Mouse (Mus musculus) heart, postnatal 0 days (tissue): ENCODE data around the gene Rpl3. TPM values are rescaled to one million over a fixed set of nuclear protein-coding genes. Genes with fewer than 3 reads are reported as not detected.

Source experiments
- ATAC-seq: fragments of 200-750 bp; cut with Nextera tagmentation; 2 replicates; pipeline ENCODE4 v1.8.0; 2017; ENCODE audit warnings: low read depth, moderate number of reproducible peaks, moderate library complexity; ENCODE audit not compliant: insufficient read depth
- DNase-seq: peaks from one replicate; pipeline ENCODE4 v3.0.0-alpha.2; 2016; ENCODE audit warnings: low spot score
- H3K27ac ChIP-seq: fragments of 300-500 bp; sonication (generic); 2 replicates; pipeline ENCODE4 v1.5.1; 2014; ENCODE audit warnings: low read depth, mild to moderate bottlenecking
- H3K27me3 ChIP-seq: fragments of 300-500 bp; sonication (generic); 2 replicates; pipeline ENCODE4 v1.6.1; 2014; ENCODE audit warnings: low read length, mixed read lengths; ENCODE audit not compliant: control insufficient read depth, insufficient read depth
- H3K36me3 ChIP-seq: fragments of 300-500 bp; sonication (generic); replicated peaks from 2 replicates; pipeline ENCODE4 v1.6.1; 2014; ENCODE audit warnings: low read length, mixed read lengths; ENCODE audit not compliant: control insufficient read depth, insufficient read depth
- H3K4me1 ChIP-seq: fragments of 300-500 bp; sonication (generic); 2 replicates; pipeline ENCODE4 v1.6.1; 2014; ENCODE audit warnings: antibody characterized with exemption; ENCODE audit not compliant: control insufficient read depth, insufficient read depth
- H3K4me2 ChIP-seq: fragments of 300-500 bp; sonication (generic); 2 replicates; pipeline ENCODE4 v1.6.1; 2014; ENCODE audit warnings: low read depth, mild to moderate bottlenecking, low read length, moderate library complexity
- H3K4me3 ChIP-seq: fragments of 300-500 bp; sonication (generic); 2 replicates; pipeline ENCODE4 v1.5.1; 2014; ENCODE audit warnings: low read depth, low read length
- H3K9ac ChIP-seq: fragments of 300-500 bp; sonication (generic); replicated peaks from 2 replicates; pipeline ENCODE4 v1.6.1; 2014; ENCODE audit warnings: low read depth, low read length, mixed read lengths
- H3K9me3 ChIP-seq: fragments of 300-500 bp; sonication (generic); replicated peaks from 2 replicates; pipeline ENCODE4 v1.6.1; 2016; ENCODE audit warnings: low read length; ENCODE audit not compliant: control insufficient read depth
- CTCF ChIP-seq: IDR thresholded peaks from 2 replicates; pipeline ENCODE4 v1.5.1; 2016; ENCODE audit warnings: antibody characterized with exemption, control low read depth, low read depth
- EP300 ChIP-seq: IDR thresholded peaks from 2 replicates; pipeline ENCODE4 v1.6.1; 2016; ENCODE audit warnings: antibody characterized with exemption, low read depth
- WGBS: fragments of 180-500 bp; shearing (Covaris S2); extraction: QIAGEN DNeasy Blood & Tissue Kit; methylation state at CpG from one replicate; pipeline ENCODE4 v1.1.7; 2014; 5-methylcytosine and 5-hydroxymethylcytosine counted together
- polyA plus RNA-seq: library from polyadenylated mRNA; unstranded; fragments of >200 nt; fragmentation: Nextera tagmentation; extraction: Ambion mirVana; gene quantifications from 2 replicates; pipeline ENCODE4 v1.2.1, GENCODE M21; 2015
- total RNA-seq: library from RNA; depleted of rRNA; stranded (reverse); fragments of >200 nt; gene quantifications from 2 replicates; pipeline ENCODE4 v1.2.3, GENCODE M21; 2014; ENCODE audit warnings: low replicate concordance

Rpl3 gene
- total and polyA plus RNA-seq, 2 experiments from 2014 or later = 480 to 763 TPM

GRCm38 (mm10) chr15:80037255-80038109 lies 54.2 kb downstream of the Rpl3 start:
- Histone ChIP-seq H3K4me2 (no peak overlapping the region), H3K9ac (no peak overlapping the region), H3K4me1 (no peaks in the 10 kb centered on the region), H3K36me3 (no peaks in the 10 kb centered on the region), H3K9me3 (no peaks in the 10 kb centered on the region), H3K27me3 (no peaks in the 10 kb centered on the region), H3K27ac (peak overlapping the region; percentile 67), H3K4me3 (no peak overlapping the region)
- WGBS = 60% methylated on average over 11 of the region's 11 CpGs
- ATAC-seq = peak; percentile 70; the same call in 1 of the 2 replicates
- DNase-seq = no peak
- TF ChIP-seq CTCF = no peak
- no peak for TF ChIP-seq EP300

GRCm38 (mm10) chr15:80035341-80035885 lies 56.3 kb downstream of the Rpl3 start:
- no peak for ATAC-seq
- Histone ChIP-seq H3K9me3 (0 out of 2 replicates have a peak, but pooled peaks cover 3% of the 10 kb centered on the region), H3K4me3 (no peak overlapping the region), H3K4me2 (no peak overlapping the region), H3K27ac (no peak overlapping the region), H3K4me1 (no peaks in the 10 kb centered on the region), H3K9ac (no peak overlapping the region), H3K27me3 (no peaks in the 10 kb centered on the region), H3K36me3 (no peaks in the 10 kb centered on the region)
- TF ChIP-seq EP300 = no peak
- no peak for TF ChIP-seq CTCF
- 84% methylated on average over 6 of the region's 6 CpGs for WGBS
- no peak for DNase-seq

GRCm38 (mm10) chr15:80034913-80035312 lies 56.8 kb downstream of the Rpl3 start:
- no peak for DNase-seq
- no peak overlapping the region for H3K4me2 ChIP-seq

GRCm38 (mm10) chr15:80034366-80034765 lies 57.3 kb downstream of the Rpl3 start:
- Histone ChIP-seq H3K4me3 (no peak overlapping the region), H3K36me3 (no peaks in the 10 kb centered on the region), H3K4me1 (no peaks in the 10 kb centered on the region), H3K9me3 (0 out of 2 replicates have a peak, but pooled peaks cover 3% of the 10 kb centered on the region), H3K27me3 (no peaks in the 10 kb centered on the region), H3K4me2 (no peak overlapping the region), H3K27ac (no peak overlapping the region), H3K9ac (no peak overlapping the region)
- ATAC-seq (no peak), DNase-seq (no peak)
- TF ChIP-seq CTCF = no peak
- WGBS = 73% methylated on average over 7 of the region's 7 CpGs

More at GRCm38 (mm10) chr15:80034913-80035312, 56.8 kb downstream of the Rpl3 start:
- H3K27me3 ChIP-seq = no peaks in the 10 kb centered on the region
- H3K4me3 ChIP-seq = no peak overlapping the region
- H3K4me1 ChIP-seq = no peaks in the 10 kb centered on the region
- ATAC-seq = no peak
- H3K36me3 ChIP-seq = no peaks in the 10 kb centered on the region
- TF ChIP-seq EP300 (no peak), CTCF (no peak)
- 0 out of 2 replicates have a peak, but pooled peaks cover 3% of the 10 kb centered on the region for H3K9me3 ChIP-seq
- H3K27ac ChIP-seq = no peak overlapping the region
- no peak overlapping the region for H3K9ac ChIP-seq

DNA sequence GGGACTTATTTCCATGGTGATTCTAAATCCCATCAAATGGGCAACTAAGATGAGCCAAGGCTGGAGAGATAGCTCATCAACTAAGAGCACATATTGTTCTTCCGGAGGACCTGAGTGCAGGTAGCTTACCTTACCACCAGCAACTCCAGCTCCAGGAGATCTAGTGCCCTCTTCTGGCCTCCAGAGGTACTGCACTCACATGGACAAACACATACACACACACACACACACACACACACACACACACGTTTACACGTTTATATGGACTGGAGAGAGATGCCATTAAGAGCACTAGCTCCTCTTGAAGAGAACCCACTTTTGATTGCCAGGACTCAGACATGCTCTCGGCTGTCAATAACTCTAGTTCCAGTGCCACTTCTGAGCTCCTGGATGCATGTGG lies 60.5 kb downstream of the Rpl3 start:
- TF ChIP-seq CTCF (peak; percentile 26; the same call in 1 of the 2 replicates), EP300 (no peak)
- Histone ChIP-seq H3K36me3 (no peaks in the 10 kb centered on the region), H3K4me1 (peaks cover 13% of the 10 kb centered on the region), H3K4me3 (no peak overlapping the region), H3K9me3 (0 out of 2 replicates have a peak, but pooled peaks cover 3% of the 10 kb centered on the region), H3K9ac (no peak overlapping the region), H3K27ac (no peak overlapping the region), H3K27me3 (no peaks in the 10 kb centered on the region), H3K4me2 (no peak overlapping the region)
- 83% methylated on average over 4 of the region's 4 CpGs for WGBS
- DNase-seq (no peak), ATAC-seq (no peak)
